Mouse (Mus musculus): ENCODE results near the gene Copg1. TPM values are rescaled to one million over a fixed set of nuclear protein-coding genes. Genes with fewer than 3 reads are reported as not detected.

The Copg1 gene
- total and polyA plus RNA-seq, 2 experiments from 2014 or later: 180 to 186 TPM

DNA sequence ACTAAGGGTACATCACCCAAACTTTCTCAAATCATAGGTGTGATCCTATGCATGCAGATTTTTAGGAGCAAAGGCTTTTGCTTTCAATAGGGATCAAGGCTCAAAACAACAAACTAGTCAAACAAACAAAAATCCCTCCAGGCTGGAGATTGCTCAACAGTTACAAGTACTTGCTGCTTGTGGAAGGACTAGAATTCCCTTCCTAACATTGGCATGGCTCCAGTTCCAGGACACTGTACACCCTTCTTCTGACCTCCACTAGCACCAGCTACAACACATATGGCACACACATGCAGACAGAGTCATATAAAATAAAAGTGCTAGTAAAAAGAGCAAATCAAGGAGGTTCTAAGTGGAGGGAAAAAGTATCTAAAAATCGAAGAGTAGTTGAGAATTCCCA is 40.8 kb upstream of the Copg1 start:
- DNase-seq (no peak), ATAC-seq (no peak)
- no peak overlapping the region for H3K4me3 ChIP-seq (ENCODE audit: low read depth, low read length)
- WGBS: 74% methylated on average over 1 of the region's 1 CpGs
- H3K9ac ChIP-seq: no peak overlapping the region
- no peak overlapping the region for H3K27ac ChIP-seq (ENCODE audit: low read depth, low read length)
- no peak overlapping the region for H3K4me2 ChIP-seq (ENCODE audit: low read depth)
- H3K27me3 ChIP-seq (ENCODE audit: insufficient read depth, low read length): no peaks in the 10 kb centered on the region
- peaks cover 32% of the 10 kb centered on the region for H3K36me3 ChIP-seq (ENCODE audit: insufficient read depth)
- peaks cover 12% of the 10 kb centered on the region for H3K4me1 ChIP-seq (ENCODE audit: insufficient read depth)
- no peak for TF ChIP-seq CTCF (IDR thresholded peaks at IDR 0.05; ENCODE audit: low read depth)
- no peaks in the 10 kb centered on the region for H3K9me3 ChIP-seq (ENCODE audit: low read length)

- Histone ChIP-seq H3K4me3 (ENCODE audit: low read depth, low read length) (peak overlapping the region; percentile 99), H3K4me1 (ENCODE audit: insufficient read depth) (peaks cover 12% of the 10 kb centered on the region), H3K27ac (ENCODE audit: low read depth, low read length) (no peak overlapping the region), H3K36me3 (ENCODE audit: insufficient read depth) (peaks cover 8% of the 10 kb centered on the region), H3K9ac (peak overlapping the region; percentile 98), H3K4me2 (ENCODE audit: low read depth) (peak overlapping the region; percentile 70), H3K27me3 (ENCODE audit: insufficient read depth, low read length) (no peaks in the 10 kb centered on the region), H3K9me3 (ENCODE audit: low read length) (no peaks in the 10 kb centered on the region)
- DNase-seq: peak; percentile 19
- 1% methylated on average over 8 of the region's 8 CpGs for WGBS
- TF ChIP-seq CTCF (IDR thresholded peaks at IDR 0.05; ENCODE audit: low read depth): no peak
- ATAC-seq: no peak
These were observed 37.8 kb upstream of the Copg1 start for GRCm38 (mm10) chr6:87849780-87850154.

GRCm38 (mm10) chr6:87850155-87850899 is 37.3 kb upstream of the Copg1 start:
- H3K27ac ChIP-seq (ENCODE audit: low read depth, low read length): peak overlapping the region; percentile 97
- H3K4me1 ChIP-seq (ENCODE audit: insufficient read depth): peaks cover 12% of the 10 kb centered on the region
- DNase-seq (peak; percentile 66), ATAC-seq (peak; percentile 53)
- H3K4me3 ChIP-seq (ENCODE audit: low read depth, low read length): peak overlapping the region; percentile 99
- no peaks in the 10 kb centered on the region for H3K27me3 ChIP-seq (ENCODE audit: insufficient read depth, low read length)
- peak overlapping the region; percentile 70 for H3K4me2 ChIP-seq (ENCODE audit: low read depth)
- H3K36me3 ChIP-seq (ENCODE audit: insufficient read depth): peaks cover 3% of the 10 kb centered on the region
- peak overlapping the region; percentile 98 for H3K9ac ChIP-seq
- WGBS: 1% methylated on average over 72 of the region's 73 CpGs
- no peak for TF ChIP-seq CTCF (IDR thresholded peaks at IDR 0.05; ENCODE audit: low read depth)
- H3K9me3 ChIP-seq (ENCODE audit: low read length): no peaks in the 10 kb centered on the region

DNA sequence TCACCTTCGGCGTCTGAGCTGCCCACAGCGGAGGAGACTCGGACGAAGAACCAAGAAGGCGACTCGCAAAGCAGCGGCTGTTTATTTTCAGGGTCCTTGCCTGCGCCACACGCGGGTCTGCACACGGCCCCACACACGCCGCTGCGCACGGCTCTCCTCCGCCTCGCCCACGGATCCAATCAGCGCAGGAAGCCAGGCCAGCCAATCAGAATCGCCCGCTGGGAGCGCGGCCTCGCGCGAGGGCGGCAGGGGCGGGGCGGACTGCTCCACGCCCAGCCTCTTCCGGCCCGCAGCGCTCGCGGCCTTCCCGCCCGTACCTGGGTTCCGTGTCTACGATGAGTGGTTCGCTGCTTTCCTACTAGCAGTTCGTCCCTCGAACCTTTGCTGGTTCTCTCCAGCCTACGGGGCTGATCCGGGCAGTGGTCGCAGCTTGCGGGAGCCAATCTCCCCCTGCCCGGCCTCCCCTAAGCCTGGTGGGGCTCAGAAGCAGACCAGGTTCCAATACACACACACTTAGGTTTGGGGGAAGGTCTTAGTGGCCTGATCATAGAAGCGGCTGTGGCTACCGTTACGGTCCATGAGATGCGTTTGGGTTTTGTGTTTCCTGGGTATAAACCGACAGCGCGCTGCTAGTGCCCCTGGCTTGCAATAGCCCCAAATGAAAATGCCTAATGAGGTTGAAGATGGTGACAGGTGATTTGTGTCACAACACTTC is 36.6 kb upstream of the Copg1 start, which contains the start of gene Cnbp:
Cnbp (minus strand) TSS at position 207 of the 715 bp plus-strand sequence.
- peak; percentile 99 for ATAC-seq
- H3K4me2 ChIP-seq (ENCODE audit: low read depth): peak within 1 kb of the TSS; percentile 70
- H3K9me3 ChIP-seq (ENCODE audit: low read length): no peaks in the 10 kb centered on the region
- H3K27ac ChIP-seq (ENCODE audit: low read depth, low read length): peak within 1 kb of the TSS; percentile 97
- H3K9ac ChIP-seq: peak within 1 kb of the TSS; percentile 98
- no peaks in the 10 kb centered on the region for H3K27me3 ChIP-seq (ENCODE audit: insufficient read depth, low read length)
- no peaks in the 10 kb centered on the region for H3K36me3 ChIP-seq (ENCODE audit: insufficient read depth)
- DNase-seq: peak; percentile 99
- WGBS: 4% methylated on average over 54 of the region's 55 CpGs
- peak within 1 kb of the TSS; percentile 99 for H3K4me3 ChIP-seq (ENCODE audit: low read depth, low read length)
- 0 out of 2 replicates have a peak, but pooled peaks have one; percentile 8 for TF ChIP-seq CTCF (IDR thresholded peaks at IDR 0.05; ENCODE audit: low read depth)
- peaks cover 12% of the 10 kb centered on the region for H3K4me1 ChIP-seq (ENCODE audit: insufficient read depth)

- no peaks in the 10 kb centered on the region for H3K9me3 ChIP-seq (ENCODE audit: low read length)
- H3K36me3 ChIP-seq (ENCODE audit: insufficient read depth): no peaks in the 10 kb centered on the region
- 83% methylated on average over 6 of the region's 6 CpGs for WGBS
- no peak for TF ChIP-seq CTCF (IDR thresholded peaks at IDR 0.05; ENCODE audit: low read depth)
- H3K27ac ChIP-seq (ENCODE audit: low read depth, low read length): no peak overlapping the region
- peaks cover 12% of the 10 kb centered on the region for H3K4me1 ChIP-seq (ENCODE audit: insufficient read depth)
- no peaks in the 10 kb centered on the region for H3K27me3 ChIP-seq (ENCODE audit: insufficient read depth, low read length)
- DNase-seq (no peak), ATAC-seq (no peak)
- H3K4me3 ChIP-seq (ENCODE audit: low read depth, low read length): no peak overlapping the region
- H3K9ac ChIP-seq: no peak overlapping the region
- H3K4me2 ChIP-seq (ENCODE audit: low read depth): no peak overlapping the region
These were observed 35.7 kb upstream of the Copg1 start for GRCm38 (mm10) chr6:87851871-87852270.

- H3K9me3 ChIP-seq (ENCODE audit: low read length): no peaks in the 10 kb centered on the region
- DNase-seq: no peak
- 85% methylated on average over 4 of the region's 4 CpGs for WGBS
- no peak for ATAC-seq
- H3K36me3 ChIP-seq (ENCODE audit: insufficient read depth): no peaks in the 10 kb centered on the region
- no peak for TF ChIP-seq CTCF (IDR thresholded peaks at IDR 0.05; ENCODE audit: low read depth)
- no peak overlapping the region for H3K4me3 ChIP-seq (ENCODE audit: low read depth, low read length)
- no peaks in the 10 kb centered on the region for H3K27me3 ChIP-seq (ENCODE audit: insufficient read depth, low read length)
- H3K4me1 ChIP-seq (ENCODE audit: insufficient read depth): peaks cover 6% of the 10 kb centered on the region
- no peak overlapping the region for H3K9ac ChIP-seq
- no peak overlapping the region for H3K4me2 ChIP-seq (ENCODE audit: low read depth)
- no peak overlapping the region for H3K27ac ChIP-seq (ENCODE audit: low read depth, low read length)
These were observed 34.2 kb upstream of the Copg1 start for GRCm38 (mm10) chr6:87853446-87853845.

DNA sequence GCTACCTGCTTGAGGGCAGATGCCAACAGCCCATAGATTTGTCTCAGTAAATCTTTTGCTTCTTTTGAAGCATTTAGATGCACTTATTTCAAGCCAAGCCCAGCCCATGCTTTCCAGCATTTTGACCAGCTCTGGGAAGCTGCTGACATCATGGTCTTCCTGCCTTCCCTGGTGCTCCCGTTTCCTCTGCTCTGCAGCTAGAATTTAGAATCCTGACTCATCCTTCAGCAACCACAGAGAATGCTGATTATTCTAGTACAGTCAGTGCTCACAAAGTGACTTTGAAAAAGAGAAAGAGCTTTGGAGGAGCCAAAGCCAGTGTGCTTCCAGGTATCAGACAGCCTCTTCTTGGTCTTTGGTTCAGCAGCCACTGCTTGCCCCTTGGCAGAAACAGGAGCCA is 30.5 kb upstream of the Copg1 start:
- H3K4me3 ChIP-seq (ENCODE audit: low read depth, low read length): no peak overlapping the region
- H3K4me2 ChIP-seq (ENCODE audit: low read depth): no peak overlapping the region
- H3K36me3 ChIP-seq (ENCODE audit: insufficient read depth): no peaks in the 10 kb centered on the region
- H3K4me1 ChIP-seq (ENCODE audit: insufficient read depth): no peaks in the 10 kb centered on the region
- H3K9ac ChIP-seq: no peak overlapping the region
- no peak for ATAC-seq
- H3K9me3 ChIP-seq (ENCODE audit: low read length): no peaks in the 10 kb centered on the region
- 66% methylated on average over 1 of the region's 1 CpGs for WGBS
- no peak for DNase-seq
- no peak overlapping the region for H3K27ac ChIP-seq (ENCODE audit: low read depth, low read length)
- no peaks in the 10 kb centered on the region for H3K27me3 ChIP-seq (ENCODE audit: insufficient read depth, low read length)
- no peak for TF ChIP-seq CTCF (IDR thresholded peaks at IDR 0.05; ENCODE audit: low read depth)
